Mouse (Mus musculus): ENCODE measurements around the gene Slc35e4.
A peak's percentile ranks its signal among the peaks of the same experiment; 100 is the strongest.

Gene Slc35e4

DNA sequence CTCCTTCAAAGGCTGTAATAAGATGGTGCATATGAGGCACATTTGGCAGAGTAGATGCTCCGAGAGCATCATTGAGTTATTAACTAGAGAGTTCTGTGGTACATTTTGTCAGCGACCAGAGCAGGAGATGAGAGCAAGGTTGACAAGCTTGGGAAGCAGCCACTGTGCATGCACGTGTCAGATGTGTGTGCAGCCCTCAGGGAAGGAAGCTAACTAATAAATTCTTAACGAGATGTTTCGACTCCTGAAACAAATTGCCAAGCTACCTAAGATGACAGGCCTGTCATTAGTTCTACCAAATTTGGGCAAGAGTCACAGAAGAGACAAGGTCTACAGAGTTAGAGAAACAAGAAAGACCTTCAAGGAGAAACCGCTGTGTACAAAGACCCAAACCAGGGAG, 50.1 kb downstream of the Slc35e4 start:
- no peak for DNase-seq (ENCODE audit: low read depth, low spot score)

DNA sequence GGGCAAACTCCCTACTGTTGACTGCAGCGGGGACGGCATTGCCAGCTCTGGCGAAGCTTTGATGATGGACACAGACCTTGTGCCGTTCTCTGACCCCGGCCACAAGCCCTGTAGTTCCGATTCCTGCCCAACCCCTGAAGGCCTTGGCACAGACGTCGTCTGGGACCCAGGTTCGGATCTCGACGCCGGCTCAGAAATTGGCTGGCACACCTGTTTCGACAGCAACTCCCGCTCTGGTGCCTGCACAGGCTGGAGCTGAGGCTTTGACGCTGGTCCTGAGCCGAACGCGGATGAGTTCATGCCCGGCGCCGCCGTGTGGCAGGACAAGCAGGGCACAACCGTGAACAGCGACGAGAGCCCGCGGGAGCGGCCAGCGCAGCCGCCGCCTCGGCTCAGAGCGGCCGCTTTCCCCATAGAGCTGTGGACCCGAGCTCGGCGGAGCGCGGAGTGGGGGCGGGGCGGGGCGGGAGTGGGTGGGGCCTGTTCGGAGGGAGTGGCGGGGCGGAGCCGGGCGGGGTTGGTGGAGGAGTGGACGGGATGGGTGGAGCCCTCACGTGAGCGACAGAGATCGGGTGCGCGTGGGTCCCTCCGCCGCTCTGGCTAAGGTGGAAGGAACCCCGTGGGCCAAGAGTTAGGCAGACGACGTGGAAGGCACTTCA, 50.9 kb downstream of the Slc35e4 start, which contains the start of gene Osbp2:
TSS of gene Osbp2 (minus strand) at position 450 of the 659 bp plus-strand sequence.
- DNase-seq (ENCODE audit: low read depth, low spot score): peak; percentile 77

DNA sequence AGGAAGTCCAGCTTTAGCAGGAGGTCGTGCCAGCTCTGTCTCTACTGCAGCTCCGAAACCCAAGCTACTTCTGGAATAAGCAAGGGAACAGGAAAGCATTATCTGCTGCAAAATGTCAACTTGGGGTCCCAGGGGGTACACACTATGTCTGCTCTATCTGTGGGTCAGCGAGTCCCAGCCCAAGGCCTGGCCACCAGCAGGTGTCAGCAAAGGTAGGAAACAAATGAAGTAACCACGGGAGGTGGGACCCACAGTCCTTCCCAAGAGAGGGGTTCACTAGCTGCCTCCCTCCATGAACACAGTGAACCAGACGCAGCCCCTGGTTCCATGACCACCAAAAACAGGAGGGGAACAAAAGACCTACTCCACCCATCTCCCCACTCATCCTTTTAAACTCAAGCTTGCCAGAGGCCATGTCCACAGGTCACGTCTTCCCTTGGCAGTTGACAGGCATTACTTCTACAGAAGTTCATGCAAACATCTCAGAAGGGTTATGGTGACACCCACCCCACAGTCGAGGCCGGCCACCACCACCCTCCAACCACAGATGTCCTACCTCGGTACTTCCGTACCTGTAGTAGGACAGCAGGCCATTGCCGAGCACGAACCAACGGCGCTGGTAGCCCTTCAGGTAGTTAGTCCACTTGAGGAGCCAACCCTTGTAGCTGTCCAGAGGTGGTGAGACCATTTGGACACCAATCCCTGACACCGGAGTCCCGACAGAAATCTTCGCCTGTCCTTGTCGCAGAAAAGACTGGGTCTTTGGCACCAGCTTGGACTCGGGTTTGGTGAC, 51.6 kb downstream of the Slc35e4 start:
- DNase-seq (ENCODE audit: low read depth, low spot score): no peak

DNA sequence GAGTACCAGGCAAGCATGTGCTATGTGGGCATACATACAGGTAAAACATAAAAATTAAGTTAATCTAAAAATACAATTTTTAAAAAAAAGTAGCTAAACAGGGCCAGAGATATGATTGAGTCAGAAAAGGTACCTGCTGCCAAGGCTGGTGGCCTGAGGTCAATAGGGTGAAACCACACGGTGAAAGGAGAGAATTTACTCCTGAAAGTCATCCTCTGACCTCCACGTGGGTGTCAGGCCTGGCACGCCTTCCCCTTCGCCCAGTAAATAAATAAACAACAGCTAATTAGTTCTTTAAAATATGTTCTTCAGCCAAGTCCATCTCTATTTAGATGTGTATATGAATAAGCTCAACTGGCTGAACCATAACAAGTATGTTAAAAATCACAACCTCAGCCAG, 54.1 kb downstream of the Slc35e4 start:
- DNase-seq (ENCODE audit: low read depth, low spot score): no peak

DNA sequence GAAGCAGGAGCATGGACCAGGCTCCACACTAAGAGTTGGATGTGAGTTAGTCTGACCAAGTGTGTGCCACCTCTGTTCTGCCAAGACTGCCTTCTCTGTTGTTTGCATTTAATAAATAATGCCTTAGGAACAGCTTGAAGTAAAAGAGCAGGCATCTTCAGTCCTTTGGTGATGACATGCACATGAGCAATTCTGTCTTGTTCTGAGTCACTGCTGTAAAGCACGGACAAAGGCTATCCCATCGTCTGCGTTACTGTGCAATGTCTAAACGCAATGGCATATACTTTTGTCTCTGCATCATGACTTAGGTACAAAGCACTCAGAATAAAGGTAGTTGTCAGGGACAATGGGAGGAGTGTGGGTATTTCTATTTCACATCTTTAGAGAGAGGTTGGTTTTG, 54.7 kb downstream of the Slc35e4 start:
- DNase-seq (ENCODE audit: low read depth, low spot score): no peak

DNA sequence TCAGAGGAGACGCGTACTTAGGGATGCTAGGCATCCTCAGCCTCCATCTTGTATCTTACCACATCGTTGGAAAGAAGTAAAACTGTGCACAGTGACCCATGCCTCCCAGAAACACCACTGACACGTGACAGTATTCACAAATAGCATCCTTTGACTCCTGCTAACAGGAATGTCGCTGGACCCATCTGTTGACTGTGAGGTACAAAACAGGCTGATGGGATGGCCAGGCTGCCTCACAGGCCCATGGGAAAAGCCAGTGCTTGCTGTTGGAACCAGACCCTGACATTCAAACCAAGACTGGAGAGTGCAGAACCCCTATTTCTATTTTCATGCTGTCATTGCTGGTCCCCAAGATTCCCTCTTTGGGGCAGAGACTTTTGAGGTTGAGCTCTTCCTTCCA, 56.6 kb downstream of the Slc35e4 start:
- no peak for DNase-seq (ENCODE audit: low read depth, low spot score)

Measured in mesoderm, embryonic 11.5 days (tissue).